Mouse (Mus musculus) liver, embryonic 14.5 days (tissue): ENCODE data around the gene Des.

Experiments
- CTCF ChIP-seq: IDR thresholded peaks from 2 replicates; pipeline ENCODE4 v1.5.1; 2016; ENCODE audit warnings: antibody characterized with exemption, low read depth, control low read depth
- EP300 ChIP-seq: IDR thresholded peaks from 2 replicates; pipeline ENCODE4 v1.6.1; 2016; ENCODE audit warnings: antibody characterized with exemption, low read depth

GRCm38 (mm10) chr1:75317241-75318201, 42.6 kb upstream of the Des start, which contains the start of gene Dnpep:
- TF ChIP-seq CTCF (peak; percentile 82), EP300 (no peak)
